Mouse (Mus musculus) common myeloid progenitor, adult 5-6 weeks (primary cell): ENCODE measurements around the gene Tubb3. TPM values are rescaled to one million over a fixed set of nuclear protein-coding genes. Genes with fewer than 3 reads are reported as not detected.
"Not testable (repeated sequence)": the region's sequence is repeated elsewhere in the genome, so short reads cannot be mapped to it uniquely, and the experiment has no call there.

ENCODE experiments used
- ATAC-seq: replicated peaks from 2 replicates; pipeline ENCODE4 v1.8.0; 2016; ENCODE audit warnings: low read depth, mild to moderate bottlenecking, moderate TSS enrichment, inconsistent platforms; ENCODE audit not compliant: poor library complexity, severe bottlenecking
- total RNA-seq: library from RNA; stranded (forward); fragments of 200-1000, 187-1606 nt; gene quantifications from 2 replicates; pipeline ENCODE4 v1.2.3, GENCODE M21; 2017

Tubb3 gene
- total RNA-seq, 1 experiment from 2014 or later, result 0.87 TPM

- ATAC-seq, result not testable (repeated sequence)
These were observed 18.4 kb downstream of the Tubb3 start for GRCm38 (mm10) chr8:123429722-123430013.

- not testable (repeated sequence) for ATAC-seq
These were observed 19.7 kb downstream of the Tubb3 start for GRCm38 (mm10) chr8:123430936-123431335.

- no peak for ATAC-seq
These were observed 20.6 kb downstream of the Tubb3 start for GRCm38 (mm10) chr8:123431616-123432365.

GRCm38 (mm10) chr8:123432381-123432780 lies 21.2 kb downstream of the Tubb3 start:
- ATAC-seq, result no peak

- not testable (repeated sequence) for ATAC-seq
These were observed 22.2 kb downstream of the Tubb3 start for GRCm38 (mm10) chr8:123433241-123433974.

- no peak for ATAC-seq
These were observed 30.6 kb downstream of the Tubb3 start for GRCm38 (mm10) chr8:123441788-123442187.

GRCm38 (mm10) chr8:123442351-123442750 lies 31.1 kb downstream of the Tubb3 start:
- no peak for ATAC-seq

GRCm38 (mm10) chr8:123442871-123443575 lies 31.8 kb downstream of the Tubb3 start:
- peak; percentile 92 for ATAC-seq

GRCm38 (mm10) chr8:123443576-123443921 lies 32.3 kb downstream of the Tubb3 start:
- no peak for ATAC-seq

GRCm38 (mm10) chr8:123444131-123444530 lies 32.9 kb downstream of the Tubb3 start:
- ATAC-seq, result peak; percentile 37

GRCm38 (mm10) chr8:123445981-123446380 lies 34.8 kb downstream of the Tubb3 start:
- ATAC-seq, result no peak

- ATAC-seq, result no peak
These were observed 35.6 kb downstream of the Tubb3 start for GRCm38 (mm10) chr8:123446799-123447198.

GRCm38 (mm10) chr8:123450783-123451182 lies 39.6 kb downstream of the Tubb3 start:
- peak; percentile 63 for ATAC-seq

- not testable (repeated sequence) for ATAC-seq
These were observed 40.5 kb downstream of the Tubb3 start for GRCm38 (mm10) chr8:123451747-123452146.

GRCm38 (mm10) chr8:123452149-123452548 lies 40.9 kb downstream of the Tubb3 start:
- peak; percentile 36 for ATAC-seq

GRCm38 (mm10) chr8:123453291-123453690 lies 42.1 kb downstream of the Tubb3 start:
- no peak for ATAC-seq

GRCm38 (mm10) chr8:123453951-123454350 lies 42.7 kb downstream of the Tubb3 start:
- ATAC-seq, result no peak

GRCm38 (mm10) chr8:123454559-123454958 lies 43.3 kb downstream of the Tubb3 start:
- ATAC-seq, result peak; percentile 53

- ATAC-seq, result no peak
These were observed 52.4 kb downstream of the Tubb3 start for GRCm38 (mm10) chr8:123463651-123464050.

- 0 out of 2 replicates have a peak, but pooled peaks have one; percentile 36 for ATAC-seq
These were observed 56.3 kb downstream of the Tubb3 start for GRCm38 (mm10) chr8:123467476-123467875.
